Comparison of ENCODE assay signal across 17 mouse cellular contexts in genomic region chr8:109310670-109311386, GRCm38 (mm10).
DNase-seq lines count a peak whose midpoint lies in the region; ATAC-seq lines count a peak whose summit lies in the region.
"Had no signal": no experiment of that assay in that cellular context is flagged by ENCODE, and none has a peak within 500 bp of the region (broad histone marks: within the 10 kb centered on the region; RNA-seq: fewer than 3 reads in every experiment).

No protein-coding gene starts in this region.

- peak; percentile 23 for DNase-seq in MN1 (ENCODE audit: low spot score)
- no peak for DNase-seq in urinary bladder, adult 2 months (ENCODE audit: low spot score)
- no peak for DNase-seq in thymus, postnatal 14 days
- DNase-seq in ovary, postnatal 36 days (ENCODE audit: low spot score), result no peak
- DNase-seq in heart, postnatal 36 days, result no peak
- DNase-seq: cerebellum, adult 11-12 months; gastrocnemius, postnatal 14 days; kidney, postnatal 25 days had no signal

- ATAC-seq in forebrain, embryonic 13.5 days, result peak; percentile 24; the same call in 1 of the 2 replicates
- ATAC-seq in hindbrain, embryonic 16.5 days, result peak; percentile 67; the same call in 1 of the 2 replicates
- ATAC-seq in midbrain, embryonic 15.5 days (replicated peaks), result peak; percentile 81
- ATAC-seq: activated CD4-positive, CD25-positive, alpha-beta regulatory T cell, adult 4 months; lung, postnatal 0 days had no signal

- H3K9me3 ChIP-seq in forebrain, embryonic 13.5 days (replicated peaks), result no peaks in the 10 kb centered on the region; the same call in 1 of the 2 replicates
- no peaks in the 10 kb centered on the region for H3K9me3 ChIP-seq in hindbrain, embryonic 16.5 days (ENCODE audit: control insufficient read depth, low read length)
- H3K9me3 ChIP-seq in midbrain, embryonic 15.5 days, result no peaks in the 10 kb centered on the region

- H3K4me1 ChIP-seq in forebrain, embryonic 13.5 days, result peaks cover 35% of the 10 kb centered on the region
- peaks cover 17% of the 10 kb centered on the region for H3K4me1 ChIP-seq in hindbrain, embryonic 16.5 days (ENCODE audit: control insufficient read depth, insufficient read depth, low read depth, low read length)
- H3K4me1 ChIP-seq in midbrain, embryonic 15.5 days, result peaks cover 39% of the 10 kb centered on the region

- H3K27me3 ChIP-seq in forebrain, embryonic 13.5 days, result 0 out of 2 replicates have a peak, but pooled peaks cover 6% of the 10 kb centered on the region
- no peaks in the 10 kb centered on the region; the same call in 1 of the 2 replicates for H3K27me3 ChIP-seq in hindbrain, embryonic 16.5 days (replicated peaks; ENCODE audit: control insufficient read depth, insufficient read depth, low read length)
- H3K27me3 ChIP-seq in midbrain, embryonic 15.5 days (replicated peaks), result no peaks in the 10 kb centered on the region
- H3K27me3 ChIP-seq: heart, embryonic 12.5 days had no signal

- peak overlapping the region; percentile 50 for H3K4me2 ChIP-seq in forebrain, embryonic 13.5 days
- H3K4me2 ChIP-seq in hindbrain, embryonic 16.5 days (ENCODE audit: low read length), result peak overlapping the region; percentile 36
- H3K4me2 ChIP-seq in midbrain, embryonic 15.5 days, result peak overlapping the region; percentile 32; the same call in 1 of the 2 replicates
- H3K4me2 ChIP-seq: heart, embryonic 12.5 days; liver, embryonic 11.5 days had no signal

- H3K36me3 ChIP-seq in forebrain, embryonic 13.5 days (ENCODE audit: poor library complexity, severe bottlenecking), result no peaks in the 10 kb centered on the region
- H3K36me3 ChIP-seq in hindbrain, embryonic 16.5 days (ENCODE audit: control insufficient read depth, insufficient read depth, low read length), result no peaks in the 10 kb centered on the region
- no peaks in the 10 kb centered on the region for H3K36me3 ChIP-seq in midbrain, embryonic 15.5 days (replicated peaks)
- H3K36me3 ChIP-seq: heart, embryonic 12.5 days had no signal

- no peak overlapping the region for H3K4me3 ChIP-seq in forebrain, embryonic 13.5 days
- no peak overlapping the region for H3K4me3 ChIP-seq in hindbrain, embryonic 16.5 days (ENCODE audit: low read length)
- H3K4me3 ChIP-seq in midbrain, embryonic 15.5 days, result no peak overlapping the region
- H3K4me3 ChIP-seq: erythroblast, embryonic 14.5 days; heart, embryonic 12.5 days; left cerebral cortex, adult 2 months had no signal

- intact Hi-C loops in heart, postnatal 36 days (cut with DNase I), result no loop called here

- WGBS in forebrain, embryonic 13.5 days, result 23% methylated on average over 17 of the region's 17 CpGs
- 33% methylated on average over 17 of the region's 17 CpGs for WGBS in hindbrain, embryonic 16.5 days
- WGBS in midbrain, embryonic 15.5 days, result 24% methylated on average over 17 of the region's 17 CpGs

- peak overlapping the region; percentile 4; the same call in 1 of the 2 replicates for H3K9ac ChIP-seq in forebrain, embryonic 13.5 days
- H3K9ac ChIP-seq in hindbrain, embryonic 16.5 days (ENCODE audit: low read depth, low read length), result no peak overlapping the region
- 0 out of 2 replicates have a peak overlapping the region, but pooled peaks have one; percentile 16 for H3K9ac ChIP-seq in midbrain, embryonic 15.5 days
- H3K9ac ChIP-seq: heart, embryonic 12.5 days had no signal

- peak overlapping the region; percentile 67 for H3K27ac ChIP-seq in forebrain, embryonic 13.5 days
- peak overlapping the region; percentile 56; the same call in 1 of the 2 replicates for H3K27ac ChIP-seq in hindbrain, embryonic 16.5 days (ENCODE audit: low read depth, low read length)
- H3K27ac ChIP-seq in midbrain, embryonic 15.5 days, result peak overlapping the region; percentile 82
- H3K27ac ChIP-seq: left cerebral cortex, adult 2 months had no signal

Comparison
In these comparisons a context has a peak if more than half of its experiments do, and no peak if none do; other contexts are left out.
1. ATAC-seq: peak in every context shown above with its lines; median percentile 81 in midbrain, embryonic 15.5 days; 67 in hindbrain, embryonic 16.5 days; 24 in forebrain, embryonic 13.5 days.